Comparison of ENCODE assay signal across 9 mouse cellular contexts in genomic region chr6:87001995-87002394, GRCm38 (mm10). TPM values are rescaled to one million over a fixed set of nuclear protein-coding genes. Genes with fewer than 3 reads are reported as not detected.
DNase-seq lines count a peak whose midpoint lies in the region; ATAC-seq and TF ChIP-seq lines count a peak whose summit lies in the region.
"Had no signal": no experiment of that assay in that cellular context is flagged by ENCODE, and none has a peak within 500 bp of the region (broad histone marks: within the 10 kb centered on the region; RNA-seq: fewer than 3 reads in every experiment).

No protein-coding gene starts in this region.

- ATAC-seq in heart, embryonic 14.5 days (ENCODE audit: insufficient number of reproducible peaks, insufficient read depth, low FRiP score, low read depth) = no peak
- 0 out of 2 replicates have a peak, but pooled peaks have one; percentile 32 for ATAC-seq in embryonic facial prominence, embryonic 15.5 days (ENCODE audit: insufficient number of reproducible peaks, low FRiP score, low TSS enrichment, low read depth)
- peak; percentile 68 for ATAC-seq in liver, postnatal 0 days
- ATAC-seq in forebrain, embryonic 12.5 days (ENCODE audit: low FRiP score) = no peak

- no peak for DNase-seq in heart, adult 9 months (ENCODE audit: low spot score in 2 of 2)
- DNase-seq in layer of hippocampus, adult 2 months (ENCODE audit: low spot score in 2 of 2) = no peak
- no peak for DNase-seq in layer of hippocampus, adult 18-20 months (ENCODE audit: low spot score in 2 of 2)
- no peak for DNase-seq in liver, postnatal 0 days
- no peak for DNase-seq in adrenal gland, adult 18-20 months (ENCODE audit: low spot score in 2 of 2)

- peak overlapping the region; percentile 50 to 66; a peak in 1 of 4 replicates for H3K27ac ChIP-seq in heart, embryonic 14.5 days (replicated peaks in 1 of 2; ENCODE audit: control insufficient read depth in 1 of 2, insufficient read depth in 1 of 2, low read depth in 2 of 2, low read length in 2 of 2)
- H3K27ac ChIP-seq in layer of hippocampus, adult 2 months = peak overlapping the region; percentile 46
- H3K27ac ChIP-seq in embryonic facial prominence, embryonic 15.5 days (replicated peaks) = peak overlapping the region; percentile 80
- H3K27ac ChIP-seq in liver, postnatal 0 days (ENCODE audit: low read depth) = no peak overlapping the region
- H3K27ac ChIP-seq in forebrain, embryonic 12.5 days = no peak overlapping the region

- H3K36me3 ChIP-seq in heart, embryonic 14.5 days (ENCODE audit: control insufficient read depth, insufficient read depth, low read length) = peaks cover 25% of the 10 kb centered on the region
- H3K36me3 ChIP-seq in embryonic facial prominence, embryonic 15.5 days = peaks cover 14% of the 10 kb centered on the region
- peaks cover 15% of the 10 kb centered on the region for H3K36me3 ChIP-seq in liver, postnatal 0 days (replicated peaks; ENCODE audit: insufficient read depth, low read length)
- H3K36me3 ChIP-seq in forebrain, embryonic 12.5 days (replicated peaks) = peaks cover 6% of the 10 kb centered on the region

- H3K4me3 ChIP-seq in heart, embryonic 14.5 days (ENCODE audit: control insufficient read depth in 1 of 2, insufficient read depth in 1 of 2, low read depth in 1 of 2, low read length in 2 of 2) = no peak overlapping the region
- no peak overlapping the region for H3K4me3 ChIP-seq in layer of hippocampus, adult 2 months
- H3K4me3 ChIP-seq in embryonic facial prominence, embryonic 15.5 days (replicated peaks) = no peak overlapping the region
- H3K4me3 ChIP-seq in liver, postnatal 0 days (ENCODE audit: low read depth, low read length) = no peak overlapping the region
- no peak overlapping the region for H3K4me3 ChIP-seq in forebrain, embryonic 12.5 days (replicated peaks)

- no peaks in the 10 kb centered on the region for H3K27me3 ChIP-seq in heart, embryonic 14.5 days (ENCODE audit: control insufficient read depth, insufficient read depth, low read length)
- H3K27me3 ChIP-seq in embryonic facial prominence, embryonic 15.5 days = no peaks in the 10 kb centered on the region
- H3K27me3 ChIP-seq in liver, postnatal 0 days (ENCODE audit: insufficient read depth, low read length) = no peaks in the 10 kb centered on the region
- H3K27me3 ChIP-seq in forebrain, embryonic 12.5 days = no peaks in the 10 kb centered on the region

- H3K9ac ChIP-seq in heart, embryonic 14.5 days (ENCODE audit: low read length) = no peak overlapping the region
- H3K9ac ChIP-seq in embryonic facial prominence, embryonic 15.5 days = no peak overlapping the region
- H3K9ac ChIP-seq in liver, postnatal 0 days (replicated peaks) = no peak overlapping the region
- no peak overlapping the region for H3K9ac ChIP-seq in forebrain, embryonic 12.5 days

- H3K4me2 ChIP-seq in heart, embryonic 14.5 days (ENCODE audit: low read length) = no peak overlapping the region
- no peak overlapping the region for H3K4me2 ChIP-seq in embryonic facial prominence, embryonic 15.5 days (replicated peaks)
- no peak overlapping the region for H3K4me2 ChIP-seq in liver, postnatal 0 days (ENCODE audit: low read depth, low read length)
- H3K4me2 ChIP-seq in forebrain, embryonic 12.5 days = no peak overlapping the region
- H3K4me2 ChIP-seq: heart, embryonic 11.5 days had no signal

- WGBS in heart, embryonic 14.5 days = 91% methylated on average over 6 of the region's 6 CpGs
- WGBS in embryonic facial prominence, embryonic 15.5 days = 89% methylated on average over 6 of the region's 6 CpGs
- 71% methylated on average over 6 of the region's 6 CpGs for WGBS in liver, postnatal 0 days (ENCODE audit: insufficient replicate concordance)
- WGBS in forebrain, embryonic 12.5 days = 90% methylated on average over 6 of the region's 6 CpGs

- H3K4me1 ChIP-seq in heart, embryonic 14.5 days (ENCODE audit: control insufficient read depth in 2 of 2, insufficient read depth in 2 of 2, low read length in 2 of 2) = peaks cover 0 to 11% of the 10 kb centered on the region in 2 experiments; a peak in 2 of 4 replicates
- peaks cover 8% of the 10 kb centered on the region for H3K4me1 ChIP-seq in embryonic facial prominence, embryonic 15.5 days
- H3K4me1 ChIP-seq in liver, postnatal 0 days (ENCODE audit: insufficient read depth) = peaks cover 7% of the 10 kb centered on the region
- H3K4me1 ChIP-seq in forebrain, embryonic 12.5 days = no peaks in the 10 kb centered on the region

- H3K9me3 ChIP-seq in heart, embryonic 14.5 days (ENCODE audit: control insufficient read depth, low read length) = no peaks in the 10 kb centered on the region
- no peaks in the 10 kb centered on the region for H3K9me3 ChIP-seq in embryonic facial prominence, embryonic 15.5 days (replicated peaks)
- no peaks in the 10 kb centered on the region for H3K9me3 ChIP-seq in liver, postnatal 0 days (ENCODE audit: low read length)
- no peaks in the 10 kb centered on the region for H3K9me3 ChIP-seq in forebrain, embryonic 12.5 days

- no peak for TF ChIP-seq CTCF in layer of hippocampus, adult 2 months (conservative IDR thresholded peaks at IDR 0.05)
- TF ChIP-seq CTCF in liver, postnatal 0 days (IDR thresholded peaks at IDR 0.05; ENCODE audit: low read depth) = no peak

- no peak for TF ChIP-seq EP300 in liver, postnatal 0 days (IDR thresholded peaks at IDR 0.05; ENCODE audit: low read depth)

RNA-seq across cellular contexts. Expression of gene Nfu1, which starts 7.0 kb away (rescaled TPM):
- polyA plus RNA-seq in heart, embryonic 14.5 days (2014; fragmentation: Nextera tagmentation; extraction: Ambion mirVana) = 104 and 108 TPM in 2 replicates
- total RNA-seq in layer of hippocampus, adult 2 months (2021) = 10 to 100 TPM; 57.3 to 60.5 TPM
- 10 to 100 TPM; 58.4 to 61.1 TPM for total RNA-seq in layer of hippocampus, adult 18-20 months (2021)
- 90.6 and 95.3 TPM in 2 replicates for polyA plus RNA-seq in embryonic facial prominence, embryonic 15.5 days (2015; fragmentation: Nextera tagmentation; extraction: Ambion mirVana)
- 53.5 and 57.7 TPM in 2 replicates for polyA plus RNA-seq in liver, postnatal 0 days (2015; fragmentation: Nextera tagmentation; extraction: Ambion mirVana)
- 10 to 100 TPM; 76.6 to 86.9 TPM for total RNA-seq in adrenal gland, adult 18-20 months (2021)
- 83.3 and 86.4 TPM in 2 replicates for polyA plus RNA-seq in forebrain, embryonic 12.5 days (2016; fragmentation: Nextera tagmentation; extraction: Ambion mirVana)

RNA-seq across cellular contexts. Expression of gene Gfpt1, which starts 40.7 kb away (rescaled TPM):
- 12.3 and 13.4 TPM in 2 replicates for polyA plus RNA-seq in heart, embryonic 14.5 days (2014; fragmentation: Nextera tagmentation; extraction: Ambion mirVana)
- 10 to 100 TPM; 48.5 to 49.7 TPM for total RNA-seq in layer of hippocampus, adult 2 months (2021)
- 10 to 100 TPM; 48.6 to 52.0 TPM for total RNA-seq in layer of hippocampus, adult 18-20 months (2021)
- polyA plus RNA-seq in embryonic facial prominence, embryonic 15.5 days (2015; fragmentation: Nextera tagmentation; extraction: Ambion mirVana) = 19.0 and 20.4 TPM in 2 replicates
- 3.6 and 4.1 TPM in 2 replicates for polyA plus RNA-seq in liver, postnatal 0 days (2015; fragmentation: Nextera tagmentation; extraction: Ambion mirVana)
- total RNA-seq in adrenal gland, adult 18-20 months (2021) = 10 to 100 TPM; 50.0 to 52.9 TPM
- 18.7 and 20.3 TPM in 2 replicates for polyA plus RNA-seq in forebrain, embryonic 12.5 days (2016; fragmentation: Nextera tagmentation; extraction: Ambion mirVana)

Comparison
In these comparisons a context has a peak if more than half of its experiments do, and no peak if none do; other contexts are left out.
1. ATAC-seq: peak in embryonic facial prominence, embryonic 15.5 days (single experiment) and liver, postnatal 0 days (single experiment); none in heart, embryonic 14.5 days (single experiment) and forebrain, embryonic 12.5 days (single experiment).
2. H3K27ac ChIP-seq: peak in heart, embryonic 14.5 days (2 of 2), layer of hippocampus, adult 2 months (single experiment) and embryonic facial prominence, embryonic 15.5 days (single experiment); none in liver, postnatal 0 days (single experiment) and forebrain, embryonic 12.5 days (single experiment).